Mouse (Mus musculus): Measurements from ENCODE around the gene Kcnc4. TPM values are rescaled to one million over a fixed set of nuclear protein-coding genes. Genes with fewer than 3 reads are reported as not detected.

Gene Kcnc4
- polyA plus RNA-seq, 1 experiment: 0.19 TPM

DNA sequence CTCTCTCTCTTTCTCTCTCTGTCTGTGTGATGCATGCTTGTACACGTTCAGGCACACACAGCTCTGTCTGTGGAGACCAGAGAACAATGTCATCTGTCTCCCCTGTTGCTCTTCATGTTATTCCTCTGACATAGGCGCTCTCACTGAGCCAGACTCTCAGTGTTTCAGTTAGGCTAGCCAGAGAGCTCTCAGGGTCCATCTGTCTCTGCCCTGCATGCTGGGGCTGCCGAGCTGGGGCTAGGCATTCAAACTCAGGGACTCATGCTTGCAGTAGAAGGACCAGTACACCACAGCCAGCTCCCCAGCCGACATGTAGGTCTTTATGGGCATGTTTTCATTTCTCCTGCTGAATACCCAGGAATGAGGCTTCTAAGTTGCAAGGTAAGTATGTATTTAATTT, 68.2 kb downstream of the Kcnc4 start:
- no peaks in the 10 kb centered on the region for H3K36me3 ChIP-seq (ENCODE audit: control insufficient read depth, insufficient read depth, low read length)
- TF ChIP-seq CTCF (IDR thresholded peaks at IDR 0.05; ENCODE audit: extremely low read depth, insufficient read length, insufficient replicate concordance, low read depth, low read length): no peak
- TF ChIP-seq POLR2A (IDR thresholded peaks at IDR 0.05; ENCODE audit: low read depth, low read length): no peak
- 49% methylated on average over 4 of the region's 4 CpGs for WGBS
- no peak overlapping the region for H3K27ac ChIP-seq (ENCODE audit: insufficient read depth, low read depth, low read length)
- no peaks in the 10 kb centered on the region for H3K27me3 ChIP-seq (ENCODE audit: control insufficient read depth, insufficient read depth, low read length)
- no peaks in the 10 kb centered on the region for H3K4me1 ChIP-seq (ENCODE audit: control insufficient read depth, insufficient read depth, insufficient read length, low read length)
- H3K4me3 ChIP-seq (ENCODE audit: low read depth, low read length): no peak overlapping the region

Other genes with a start within 250 kb of the Kcnc4 start
- gene Cym, start 237.8 kb downstream of the Kcnc4 start, polyA plus RNA-seq (2012; rRNA removed): 6.5 and 11.9 TPM in 2 replicates
- not detected in 2 replicates for gene A630076J17Rik, start 228.9 kb downstream of the Kcnc4 start, polyA plus RNA-seq (2012; rRNA removed)
- not detected in 2 replicates for gene Prok1, start 219.8 kb downstream of the Kcnc4 start, polyA plus RNA-seq (2012; rRNA removed)
- 31.1 and 55.1 TPM in 2 replicates for gene Lamtor5, start 180.7 kb downstream of the Kcnc4 start, polyA plus RNA-seq (2012; rRNA removed)
- not detected in 2 replicates for gene Slc16a4, start 168.3 kb downstream of the Kcnc4 start, polyA plus RNA-seq (2012; rRNA removed)
- gene Rbm15, start 125.9 kb downstream of the Kcnc4 start, polyA plus RNA-seq (2012; rRNA removed): 2.7 and 5.6 TPM in 2 replicates
- gene Slc6a17, start 58.5 kb upstream of the Kcnc4 start, polyA plus RNA-seq (2012; rRNA removed): 1.6 and 2.5 TPM in 2 replicates
- gene Ubl4b, start 95.5 kb upstream of the Kcnc4 start, polyA plus RNA-seq (2012; rRNA removed): not detected in 2 replicates
- gene Alx3, start 135.5 kb upstream of the Kcnc4 start, polyA plus RNA-seq (2012; rRNA removed): not detected in 2 replicates
- gene Gm10961, start 171.8 kb upstream of the Kcnc4 start, polyA plus RNA-seq (2012; rRNA removed): not detected in 2 replicates
- gene Strip1, start 172.1 kb upstream of the Kcnc4 start, polyA plus RNA-seq (2012; rRNA removed): 26.0 and 46.9 TPM in 2 replicates
- 31.6 and 34.9 TPM in 2 replicates for gene Ahcyl1, start 237.0 kb upstream of the Kcnc4 start, polyA plus RNA-seq (2012; rRNA removed)